Mouse (Mus musculus) neural tube, embryonic 11.5 days (tissue): ENCODE measurements around the gene Ifit3b. TPM values are rescaled to one million over a fixed set of nuclear protein-coding genes. Genes with fewer than 3 reads are reported as not detected.
"Not testable (repeated sequence)": the region's sequence is repeated elsewhere in the genome, so short reads cannot be mapped to it uniquely, and the experiment has no call there.

Experiments
- ATAC-seq: fragments of 200-750 bp; cut with Nextera tagmentation; 2 replicates; pipeline ENCODE4 v1.8.0; 2017; ENCODE audit warnings: moderate number of reproducible peaks, mild to moderate bottlenecking, moderate TSS enrichment, moderate library complexity; ENCODE audit not compliant: insufficient read depth, low FRiP score, low TSS enrichment
- DNase-seq: peaks from one replicate; pipeline ENCODE4 v3.0.0-alpha.2; 2015; ENCODE audit warnings: low spot score
- H3K27ac ChIP-seq: fragments of 300-500 bp; sonication (generic); 2 replicates; pipeline ENCODE4 v1.5.1; 2014; ENCODE audit warnings: low read depth, mild to moderate bottlenecking, low read length
- H3K27me3 ChIP-seq: fragments of 300-500 bp; sonication (generic); 2 replicates; pipeline ENCODE4 v1.6.1; 2014; ENCODE audit warnings: mild to moderate bottlenecking, low read length, mixed read lengths; ENCODE audit not compliant: control insufficient read depth, insufficient read depth
- H3K36me3 ChIP-seq: fragments of 300-500 bp; sonication (generic); 2 replicates; pipeline ENCODE4 v1.6.1; 2014; ENCODE audit warnings: mild to moderate bottlenecking, low read length, moderate library complexity, mixed read lengths; ENCODE audit not compliant: control insufficient read depth, insufficient read depth
- H3K4me1 ChIP-seq: fragments of 300-500 bp; sonication (generic); 2 replicates; pipeline ENCODE4 v1.6.1; 2014; ENCODE audit warnings: low read length, mixed read lengths; ENCODE audit not compliant: control insufficient read depth, insufficient read depth
- H3K4me2 ChIP-seq: fragments of 300-500 bp; sonication (generic); 2 replicates; pipeline ENCODE4 v1.6.1; 2014; ENCODE audit warnings: low read depth, mild to moderate bottlenecking, moderate library complexity
- H3K4me3 ChIP-seq: fragments of 300-500 bp; sonication (generic); 2 replicates; pipeline ENCODE4 v1.5.1; 2014; ENCODE audit warnings: low read depth, low read length
- H3K9ac ChIP-seq: fragments of 300-500 bp; sonication (generic); 2 replicates; pipeline ENCODE4 v1.6.1; 2014; ENCODE audit warnings: mild to moderate bottlenecking, low read length
- H3K9me3 ChIP-seq: fragments of 300-500 bp; sonication (generic); 2 replicates; pipeline ENCODE4 v1.6.1; 2016; ENCODE audit warnings: low read length; ENCODE audit not compliant: control insufficient read depth
- WGBS: fragments of 180-500 bp; shearing (Covaris S2); extraction: QIAGEN DNeasy Blood & Tissue Kit; methylation state at CpG from one replicate; pipeline ENCODE4 v1.1.7; 2014; 5-methylcytosine and 5-hydroxymethylcytosine counted together
- polyA plus RNA-seq: library from polyadenylated mRNA; unstranded; fragments of >200 nt; fragmentation: Nextera tagmentation; extraction: Ambion mirVana; gene quantifications from 2 replicates; pipeline ENCODE4 v1.2.1, GENCODE M21; 2014

Gene Ifit3b
- not detected in 2 replicates for polyA plus RNA-seq

- WGBS = 65% methylated on average over 4 of the region's 4 CpGs
- DNase-seq, H3K4me1 ChIP-seq, ATAC-seq, H3K4me2 ChIP-seq, H3K27ac ChIP-seq, H3K27me3 ChIP-seq, H3K36me3 ChIP-seq, H3K4me3 ChIP-seq, H3K9ac ChIP-seq, H3K9me3 ChIP-seq: not testable (repeated sequence)
Observed at GRCm38 (mm10) chr19:34607237-34608051, at the start of gene Ifit3b. Ifit3b (plus strand) TSS chr19:34607970.

GRCm38 (mm10) chr19:34562556-34562955 is 45.2 kb upstream of the Ifit3b start:
- Histone ChIP-seq H3K27me3 (no peaks in the 10 kb centered on the region), H3K9me3 (no peaks in the 10 kb centered on the region), H3K4me3 (no peak overlapping the region), H3K27ac (no peak overlapping the region), H3K4me2 (no peak overlapping the region), H3K36me3 (no peaks in the 10 kb centered on the region), H3K4me1 (no peaks in the 10 kb centered on the region), H3K9ac (no peak overlapping the region)
- ATAC-seq (no peak), DNase-seq (no peak)

- no peak for ATAC-seq
- no peak overlapping the region for H3K27ac ChIP-seq
- no peak for DNase-seq
- H3K4me2 ChIP-seq = no peak overlapping the region
- no peaks in the 10 kb centered on the region for H3K4me1 ChIP-seq
- H3K9ac ChIP-seq = no peak overlapping the region
- WGBS = 72% methylated on average over 1 of the region's 1 CpGs
- H3K36me3 ChIP-seq = no peaks in the 10 kb centered on the region
- H3K27me3 ChIP-seq = no peaks in the 10 kb centered on the region
- H3K4me3 ChIP-seq = no peak overlapping the region
- H3K9me3 ChIP-seq = no peaks in the 10 kb centered on the region
Observed at GRCm38 (mm10) chr19:34566178-34566784, 41.5 kb upstream of the Ifit3b start.

- Histone ChIP-seq H3K9ac (no peak overlapping the region), H3K4me1 (no peaks in the 10 kb centered on the region), H3K4me2 (no peak overlapping the region), H3K27ac (no peak overlapping the region), H3K36me3 (no peaks in the 10 kb centered on the region), H3K9me3 (no peaks in the 10 kb centered on the region), H3K4me3 (no peak overlapping the region), H3K27me3 (no peaks in the 10 kb centered on the region)
- no peak for ATAC-seq
- no peak for DNase-seq
- 71% methylated on average over 7 of the region's 7 CpGs for WGBS
Observed at GRCm38 (mm10) chr19:34568988-34569895, 38.5 kb upstream of the Ifit3b start.

GRCm38 (mm10) chr19:34569896-34570476 is 37.8 kb upstream of the Ifit3b start:
- Histone ChIP-seq H3K4me2 (no peak overlapping the region), H3K4me1 (no peaks in the 10 kb centered on the region), H3K9me3 (no peaks in the 10 kb centered on the region), H3K9ac (no peak overlapping the region), H3K36me3 (no peaks in the 10 kb centered on the region), H3K4me3 (no peak overlapping the region), H3K27ac (no peak overlapping the region), H3K27me3 (no peaks in the 10 kb centered on the region)
- DNase-seq (no peak), ATAC-seq (no peak)
- 78% methylated on average over 4 of the region's 4 CpGs for WGBS

GRCm38 (mm10) chr19:34571080-34571479 is 36.7 kb upstream of the Ifit3b start:
- Histone ChIP-seq H3K4me1 (no peaks in the 10 kb centered on the region), H3K4me2 (no peak overlapping the region), H3K27me3 (no peaks in the 10 kb centered on the region), H3K9me3 (no peaks in the 10 kb centered on the region), H3K4me3 (no peak overlapping the region), H3K9ac (no peak overlapping the region), H3K27ac (no peak overlapping the region), H3K36me3 (no peaks in the 10 kb centered on the region)
- DNase-seq (no peak), ATAC-seq (no peak)
- 96% methylated on average over 1 of the region's 1 CpGs for WGBS

- 94% methylated on average over 5 of the region's 5 CpGs for WGBS
- ATAC-seq (no peak), DNase-seq (no peak)
Observed at GRCm38 (mm10) chr19:34573650-34574049, 34.1 kb upstream of the Ifit3b start.

GRCm38 (mm10) chr19:34577121-34577520 is 30.6 kb upstream of the Ifit3b start:
- no peaks in the 10 kb centered on the region for H3K36me3 ChIP-seq
- no peaks in the 10 kb centered on the region for H3K4me1 ChIP-seq
- no peaks in the 10 kb centered on the region for H3K27me3 ChIP-seq
- no peaks in the 10 kb centered on the region for H3K9me3 ChIP-seq
- 74% methylated on average over 1 of the region's 1 CpGs for WGBS
- H3K9ac ChIP-seq = no peak overlapping the region
- ATAC-seq = no peak
- no peak overlapping the region for H3K27ac ChIP-seq
- H3K4me3 ChIP-seq = no peak overlapping the region
- no peak overlapping the region for H3K4me2 ChIP-seq
- DNase-seq = no peak

More at GRCm38 (mm10) chr19:34573650-34574049, 34.1 kb upstream of the Ifit3b start:
- no peak overlapping the region for H3K4me2 ChIP-seq
- no peaks in the 10 kb centered on the region for H3K36me3 ChIP-seq
- no peak overlapping the region for H3K9ac ChIP-seq
- no peak overlapping the region for H3K4me3 ChIP-seq
- no peaks in the 10 kb centered on the region for H3K27me3 ChIP-seq
- no peak overlapping the region for H3K27ac ChIP-seq
- no peaks in the 10 kb centered on the region for H3K4me1 ChIP-seq
- H3K9me3 ChIP-seq = no peaks in the 10 kb centered on the region
